Comparison of ENCODE assay signal across 28 mouse cellular contexts in genomic region chr15:90733891-90734290, GRCm38 (mm10). TPM values are rescaled to one million over a fixed set of nuclear protein-coding genes. Genes with fewer than 3 reads are reported as not detected.
"Had no signal": no experiment of that assay in that cellular context is flagged by ENCODE, and none has a peak within 500 bp of the region (broad histone marks: within the 10 kb centered on the region; RNA-seq: fewer than 3 reads in every experiment).

No protein-coding gene starts in this region.

- DNase-seq: gastrocnemius, adult 2 months; gastrocnemius, postnatal 10 days; gastrocnemius, postnatal 25 days; heart, adult 2 months; heart, postnatal 14 days; heart, postnatal 4 days; kidney, adult 18-20 months; kidney, adult 8-10 months; kidney, postnatal 10 days; kidney, postnatal 25 days; kidney, postnatal 4 days; left cerebral cortex, postnatal 4 days had no signal

- H3K27me3 ChIP-seq: heart, embryonic 13.5 days; heart, embryonic 15.5 days; hindbrain, embryonic 12.5 days; intestine, embryonic 15.5 days; limb, embryonic 13.5 days; limb, embryonic 15.5 days; liver, embryonic 12.5 days had no signal

- H3K4me2 ChIP-seq: heart, embryonic 11.5 days; heart, embryonic 13.5 days; heart, embryonic 15.5 days; hindbrain, embryonic 12.5 days; hindbrain, embryonic 14.5 days; intestine, embryonic 15.5 days; limb, embryonic 13.5 days; limb, embryonic 15.5 days; liver, embryonic 12.5 days had no signal

- H3K4me1 ChIP-seq: heart, embryonic 13.5 days; heart, embryonic 15.5 days; hindbrain, embryonic 10.5 days; hindbrain, embryonic 12.5 days; intestine, embryonic 15.5 days; limb, embryonic 13.5 days; limb, embryonic 15.5 days; liver, embryonic 12.5 days had no signal

- H3K4me3 ChIP-seq: gastrocnemius, adult 2 months; heart, adult 2 months; heart, embryonic 13.5 days; heart, embryonic 15.5 days; hindbrain, embryonic 10.5 days; hindbrain, embryonic 12.5 days; intestine, embryonic 15.5 days; layer of hippocampus, adult 2 months; limb, embryonic 13.5 days; limb, embryonic 15.5 days; liver, embryonic 12.5 days had no signal

- H3K36me3 ChIP-seq: heart, embryonic 13.5 days; heart, embryonic 15.5 days; hindbrain, embryonic 10.5 days; hindbrain, embryonic 12.5 days; intestine, embryonic 15.5 days; limb, embryonic 13.5 days; limb, embryonic 15.5 days; liver, embryonic 12.5 days had no signal

- H3K9me3 ChIP-seq: heart, embryonic 13.5 days; heart, embryonic 15.5 days; hindbrain, embryonic 10.5 days; hindbrain, embryonic 12.5 days; intestine, embryonic 15.5 days; limb, embryonic 13.5 days; limb, embryonic 15.5 days; liver, embryonic 12.5 days had no signal

- ATAC-seq: hindbrain, embryonic 16.5 days; inflammation-experienced regulatory T-cells, adult 6 months; intestine, embryonic 15.5 days; intestine, postnatal 0 days; liver, embryonic 12.5 days had no signal

- H3K9ac ChIP-seq: heart, embryonic 13.5 days; heart, embryonic 15.5 days; hindbrain, embryonic 12.5 days; hindbrain, embryonic 14.5 days; intestine, embryonic 15.5 days; limb, embryonic 13.5 days; limb, embryonic 15.5 days; liver, embryonic 12.5 days; liver, embryonic 14.5 days had no signal

- H3K27ac ChIP-seq: gastrocnemius, adult 2 months; heart, adult 2 months; heart, embryonic 13.5 days; heart, embryonic 15.5 days; hindbrain, embryonic 10.5 days; hindbrain, embryonic 12.5 days; hindbrain, embryonic 14.5 days; intestine, embryonic 15.5 days; layer of hippocampus, adult 2 months; limb, embryonic 13.5 days; limb, embryonic 15.5 days; liver, embryonic 12.5 days; liver, embryonic 14.5 days had no signal

RNA-seq across cellular contexts. Expression of gene Cpne8, which starts 54.7 kb away (rescaled TPM):
- total RNA-seq: granulocyte monocyte progenitor cell, adult 5-6 weeks had no signal
